Mouse (Mus musculus) midbrain, postnatal 0 days (tissue): ENCODE measurements at regions not wholly inside any gene's neighbourhood (a gene's known extent, or its start where the extent isn't known, plus 50 kb on each side); places are given as distances from the start of the nearest gene placed in this dataset.

Experiments
- ATAC-seq: fragments of 200-750 bp; cut with Nextera tagmentation; 2 replicates; pipeline ENCODE4 v1.8.0; 2017; ENCODE audit warnings: moderate number of reproducible peaks, mild to moderate bottlenecking, moderate TSS enrichment, moderate library complexity; ENCODE audit not compliant: low FRiP score
- DNase-seq: peaks from one replicate; pipeline ENCODE4 v3.0.0-alpha.2; 2015; ENCODE audit warnings: low spot score
- H3K27ac ChIP-seq: fragments of 300-500 bp; sonication (generic); 2 replicates; pipeline ENCODE4 v1.5.1; 2014; ENCODE audit warnings: low read depth, mild to moderate bottlenecking, low read length, mixed read lengths
- H3K27me3 ChIP-seq: fragments of 300-500 bp; sonication (generic); 2 replicates; pipeline ENCODE4 v1.6.1; 2014; ENCODE audit warnings: low read length, control low read depth, mixed read lengths; ENCODE audit not compliant: insufficient read depth
- H3K36me3 ChIP-seq: fragments of 300-500 bp; sonication (generic); 2 replicates; pipeline ENCODE4 v1.6.1; 2014; ENCODE audit warnings: low read length, control low read depth, mixed read lengths; ENCODE audit not compliant: insufficient read depth
- H3K4me1 ChIP-seq: fragments of 300-500 bp; sonication (generic); 2 replicates; pipeline ENCODE4 v1.6.1; 2014; ENCODE audit warnings: mild to moderate bottlenecking, control low read depth, antibody characterized with exemption, low read length, mixed read lengths; ENCODE audit not compliant: insufficient read depth
- H3K4me2 ChIP-seq: fragments of 300-500 bp; sonication (generic); 2 replicates; pipeline ENCODE4 v1.6.1; 2014; ENCODE audit warnings: low read depth, mild to moderate bottlenecking, low read length, mixed read lengths; ENCODE audit not compliant: poor library complexity, severe bottlenecking
- H3K4me3 ChIP-seq: fragments of 300-500 bp; sonication (generic); 2 replicates; pipeline ENCODE4 v1.5.1; 2014; ENCODE audit warnings: low read depth, mild to moderate bottlenecking, low read length, moderate library complexity
- H3K9ac ChIP-seq: fragments of 300-500 bp; sonication (generic); replicated peaks from 2 replicates; pipeline ENCODE4 v1.6.1; 2014; ENCODE audit warnings: mild to moderate bottlenecking, low read length, moderate library complexity, mixed read lengths; ENCODE audit not compliant: poor library complexity, severe bottlenecking
- H3K9me3 ChIP-seq: fragments of 300-500 bp; sonication (generic); 2 replicates; pipeline ENCODE4 v1.6.1; 2016; ENCODE audit warnings: low read length, control low read depth
- CTCF ChIP-seq: IDR thresholded peaks from 2 replicates; pipeline ENCODE4 v1.5.1; 2016; ENCODE audit warnings: antibody characterized with exemption, mild to moderate bottlenecking
- WGBS: fragments of 180-500 bp; shearing (Covaris S2); extraction: QIAGEN DNeasy Blood & Tissue Kit; methylation state at CpG from one replicate; pipeline ENCODE4 v1.1.7; 2014; 5-methylcytosine and 5-hydroxymethylcytosine counted together

GRCm38 (mm10) chr2:169109044-169109443 is 153.7 kb upstream of the Zfp64 start:
- Histone ChIP-seq H3K27ac (no peak overlapping the region), H3K9ac (no peak overlapping the region), H3K27me3 (no peaks in the 10 kb centered on the region), H3K4me3 (no peak overlapping the region), H3K4me1 (no peaks in the 10 kb centered on the region), H3K4me2 (no peak overlapping the region), H3K36me3 (no peaks in the 10 kb centered on the region), H3K9me3 (no peaks in the 10 kb centered on the region)
- no peak for ATAC-seq
- WGBS = 88% methylated on average over 4 of the region's 4 CpGs
- no peak for DNase-seq
- TF ChIP-seq CTCF = peak; percentile 54

- H3K27me3 ChIP-seq = no peaks in the 10 kb centered on the region
- H3K4me2 ChIP-seq = no peak overlapping the region
- H3K27ac ChIP-seq = no peak overlapping the region
- DNase-seq = peak; percentile 48
- H3K36me3 ChIP-seq = no peaks in the 10 kb centered on the region
- 46% methylated on average over 10 of the region's 10 CpGs for WGBS
- peak; percentile 80 for TF ChIP-seq CTCF
- H3K9me3 ChIP-seq = no peaks in the 10 kb centered on the region
- H3K9ac ChIP-seq = no peak overlapping the region
- H3K4me3 ChIP-seq = no peak overlapping the region
- ATAC-seq = no peak
- no peaks in the 10 kb centered on the region for H3K4me1 ChIP-seq
These were observed 152.7 kb upstream of the Zfp64 start for GRCm38 (mm10) chr2:169108037-169108436.

GRCm38 (mm10) chr2:169101506-169102261 is 146.3 kb upstream of the Zfp64 start:
- no peak for TF ChIP-seq CTCF
- no peak overlapping the region for H3K27ac ChIP-seq
- no peaks in the 10 kb centered on the region for H3K36me3 ChIP-seq
- DNase-seq = no peak
- H3K4me3 ChIP-seq = no peak overlapping the region
- H3K9me3 ChIP-seq = no peaks in the 10 kb centered on the region
- H3K4me1 ChIP-seq = no peaks in the 10 kb centered on the region
- no peak overlapping the region for H3K4me2 ChIP-seq
- H3K27me3 ChIP-seq = no peaks in the 10 kb centered on the region
- no peak overlapping the region for H3K9ac ChIP-seq
- WGBS = 91% methylated on average over 13 of the region's 13 CpGs
- no peak for ATAC-seq

GRCm38 (mm10) chr2:169100516-169100915 is 145.1 kb upstream of the Zfp64 start:
- Histone ChIP-seq H3K4me3 (no peak overlapping the region), H3K27me3 (no peaks in the 10 kb centered on the region), H3K9ac (no peak overlapping the region), H3K4me2 (no peak overlapping the region), H3K36me3 (no peaks in the 10 kb centered on the region), H3K27ac (no peak overlapping the region), H3K9me3 (no peaks in the 10 kb centered on the region), H3K4me1 (no peaks in the 10 kb centered on the region)
- ATAC-seq = no peak
- TF ChIP-seq CTCF = no peak
- WGBS = 86% methylated on average over 8 of the region's 10 CpGs
- DNase-seq = no peak

- Histone ChIP-seq H3K9ac (no peak overlapping the region), H3K4me3 (no peak overlapping the region), H3K9me3 (no peaks in the 10 kb centered on the region), H3K27me3 (no peaks in the 10 kb centered on the region), H3K27ac (no peak overlapping the region), H3K36me3 (no peaks in the 10 kb centered on the region), H3K4me2 (no peak overlapping the region), H3K4me1 (no peaks in the 10 kb centered on the region)
- TF ChIP-seq CTCF = no peak
- DNase-seq = no peak
- no peak for ATAC-seq
- WGBS = 32% methylated on average over 12 of the region's 12 CpGs
These were observed 144.3 kb upstream of the Zfp64 start for GRCm38 (mm10) chr2:169099678-169100077.

GRCm38 (mm10) chr2:169098591-169098990 is 143.2 kb upstream of the Zfp64 start:
- Histone ChIP-seq H3K27me3 (no peaks in the 10 kb centered on the region), H3K4me2 (no peak overlapping the region), H3K27ac (no peak overlapping the region), H3K4me3 (no peak overlapping the region), H3K9me3 (no peaks in the 10 kb centered on the region), H3K4me1 (no peaks in the 10 kb centered on the region), H3K36me3 (no peaks in the 10 kb centered on the region), H3K9ac (no peak overlapping the region)
- WGBS = 88% methylated on average over 6 of the region's 6 CpGs
- DNase-seq (no peak), ATAC-seq (no peak)
- TF ChIP-seq CTCF = no peak
